Mouse (Mus musculus) frontal cortex, postnatal 10 days (tissue): ENCODE results near the gene 4933405L10Rik.

Experiments used
- DNase-seq, 2 experiments: peaks; one replicate each; pipeline ENCODE4 v3.0.0; 2022; ENCODE audit warnings: low spot score in 2 of 2, mixed read lengths in 1 of 2

Gene 4933405L10Rik

GRCm38 (mm10) chr8:105707498-105708403, at the start of gene 4933405L10Rik, which contains the start of gene Enkd1:
4933405L10Rik (plus strand) TSS chr8:105707655.
Enkd1 (minus strand) TSS chr8:105708210.
- DNase-seq = peak; percentile 85 to 88

- no peak for DNase-seq
Measured at GRCm38 (mm10) chr8:105661167-105661566, 46.3 kb upstream of the 4933405L10Rik start.

- DNase-seq = no peak
Measured at GRCm38 (mm10) chr8:105677891-105678290, 29.6 kb upstream of the 4933405L10Rik start.

- no peak for DNase-seq
Measured at GRCm38 (mm10) chr8:105685325-105685724, 22.1 kb upstream of the 4933405L10Rik start.

- no peak for DNase-seq
Measured at GRCm38 (mm10) chr8:105685796-105686308, 21.6 kb upstream of the 4933405L10Rik start, which contains the start of gene Carmil2. Carmil2 (plus strand) TSS chr8:105686274.

- no peak for DNase-seq
Measured at GRCm38 (mm10) chr8:105686551-105686950, 20.9 kb upstream of the 4933405L10Rik start.

- DNase-seq = no peak
Measured at GRCm38 (mm10) chr8:105687512-105687911, 19.9 kb upstream of the 4933405L10Rik start.

- no peak for DNase-seq
Measured at GRCm38 (mm10) chr8:105688242-105688752, 19.2 kb upstream of the 4933405L10Rik start.

- DNase-seq = no peak
Measured at GRCm38 (mm10) chr8:105689256-105689982, 18.0 kb upstream of the 4933405L10Rik start.

GRCm38 (mm10) chr8:105689983-105690360, 17.5 kb upstream of the 4933405L10Rik start:
- DNase-seq = no peak

GRCm38 (mm10) chr8:105690978-105691377, 16.5 kb upstream of the 4933405L10Rik start:
- no peak for DNase-seq

- no peak for DNase-seq
Measured at GRCm38 (mm10) chr8:105692449-105693182, 14.8 kb upstream of the 4933405L10Rik start.

- peak in 1 of 2 experiments; percentile 74 for DNase-seq
Measured at GRCm38 (mm10) chr8:105693648-105694047, 13.8 kb upstream of the 4933405L10Rik start.

GRCm38 (mm10) chr8:105694051-105694799, 13.2 kb upstream of the 4933405L10Rik start:
- DNase-seq = peak in 1 of 2 experiments; percentile 54

GRCm38 (mm10) chr8:105695080-105695780, 12.2 kb upstream of the 4933405L10Rik start:
- no peak for DNase-seq

GRCm38 (mm10) chr8:105697196-105697780, 10.2 kb upstream of the 4933405L10Rik start:
- no peak for DNase-seq

- no peak for DNase-seq
Measured at GRCm38 (mm10) chr8:105698734-105699133, 8.7 kb upstream of the 4933405L10Rik start.

GRCm38 (mm10) chr8:105699488-105700215, 7.8 kb upstream of the 4933405L10Rik start:
- no peak for DNase-seq

- DNase-seq = no peak
Measured at GRCm38 (mm10) chr8:105700566-105700965, 6.9 kb upstream of the 4933405L10Rik start.
